Mouse (Mus musculus): Measurements from ENCODE around the gene Npas3. TPM values are rescaled to one million over a fixed set of nuclear protein-coding genes. Genes with fewer than 3 reads are reported as not detected.

Npas3 gene
- polyA plus RNA-seq, 1 experiment from 2014 or later = 25.0 TPM

GRCm38 (mm10) chr12:53621271-53621670 lies 372.8 kb downstream of the Npas3 start:
- H3K27me3 ChIP-seq = no peaks in the 10 kb centered on the region
- H3K27ac ChIP-seq = no peak overlapping the region
- no peaks in the 10 kb centered on the region for H3K36me3 ChIP-seq
- H3K9me3 ChIP-seq = no peaks in the 10 kb centered on the region
- H3K4me2 ChIP-seq = no peak overlapping the region
- no peak overlapping the region for H3K9ac ChIP-seq
- no peak overlapping the region for H3K4me3 ChIP-seq
- no peak for ATAC-seq (ENCODE audit: low FRiP score)
- peaks cover 27% of the 10 kb centered on the region for H3K4me1 ChIP-seq (replicated peaks)
- WGBS = 40% methylated on average over 7 of the region's 7 CpGs

- no peaks in the 10 kb centered on the region for H3K27me3 ChIP-seq
- no peak overlapping the region for H3K4me3 ChIP-seq
- H3K9ac ChIP-seq = no peak overlapping the region
- H3K9me3 ChIP-seq = no peaks in the 10 kb centered on the region
- no peak for ATAC-seq (ENCODE audit: low FRiP score)
- peaks cover 27% of the 10 kb centered on the region for H3K4me1 ChIP-seq (replicated peaks)
- H3K4me2 ChIP-seq = no peak overlapping the region
- 21% methylated on average over 9 of the region's 9 CpGs for WGBS
- peak overlapping the region; percentile 10; the same call in 1 of the 2 replicates for H3K27ac ChIP-seq
- H3K36me3 ChIP-seq = no peaks in the 10 kb centered on the region
Observed at GRCm38 (mm10) chr12:53623793-53624192, 375.3 kb downstream of the Npas3 start.

GRCm38 (mm10) chr12:53624379-53625021 lies 376.0 kb downstream of the Npas3 start:
- 50% methylated on average over 11 of the region's 11 CpGs for WGBS
- Histone ChIP-seq H3K4me2 (no peak overlapping the region), H3K27me3 (no peaks in the 10 kb centered on the region)

GRCm38 (mm10) chr12:53629483-53630120 lies 381.1 kb downstream of the Npas3 start:
- Histone ChIP-seq H3K9me3 (no peaks in the 10 kb centered on the region), H3K27me3 (no peaks in the 10 kb centered on the region), H3K4me3 (no peak overlapping the region), H3K9ac (no peak overlapping the region), H3K36me3 (no peaks in the 10 kb centered on the region), H3K27ac (0 out of 2 replicates have a peak overlapping the region, but pooled peaks have one; percentile 10), H3K4me2 (no peak overlapping the region), H3K4me1 (replicated peaks) (peaks cover 31% of the 10 kb centered on the region)
- 61% methylated on average over 8 of the region's 8 CpGs for WGBS
- no peak for ATAC-seq (ENCODE audit: low FRiP score)

More at GRCm38 (mm10) chr12:53624379-53625021, 376.0 kb downstream of the Npas3 start:
- no peak for ATAC-seq (ENCODE audit: low FRiP score)
- no peak overlapping the region for H3K27ac ChIP-seq
- peaks cover 29% of the 10 kb centered on the region for H3K4me1 ChIP-seq (replicated peaks)
- H3K36me3 ChIP-seq = no peaks in the 10 kb centered on the region
- H3K9me3 ChIP-seq = no peaks in the 10 kb centered on the region
- H3K4me3 ChIP-seq = no peak overlapping the region
- H3K9ac ChIP-seq = no peak overlapping the region

- Histone ChIP-seq H3K27ac (peak overlapping the region; percentile 10; the same call in 1 of the 2 replicates), H3K9ac (no peak overlapping the region), H3K36me3 (no peaks in the 10 kb centered on the region), H3K4me2 (no peak overlapping the region), H3K4me3 (no peak overlapping the region), H3K9me3 (no peaks in the 10 kb centered on the region), H3K27me3 (no peaks in the 10 kb centered on the region), H3K4me1 (replicated peaks) (peaks cover 29% of the 10 kb centered on the region)
- no peak for ATAC-seq (ENCODE audit: low FRiP score)
- WGBS = 35% methylated on average over 1 of the region's 1 CpGs
Observed at GRCm38 (mm10) chr12:53630607-53631006, 382.1 kb downstream of the Npas3 start.

- no peak for ATAC-seq (ENCODE audit: low FRiP score)
- WGBS = 91% methylated on average over 4 of the region's 4 CpGs
Observed at GRCm38 (mm10) chr12:53631315-53632106, 383.0 kb downstream of the Npas3 start.

GRCm38 (mm10) chr12:53638571-53638970 lies 390.1 kb downstream of the Npas3 start:
- no peak overlapping the region for H3K4me2 ChIP-seq
- no peak overlapping the region for H3K9ac ChIP-seq
- H3K27ac ChIP-seq = no peak overlapping the region
- ATAC-seq (ENCODE audit: low FRiP score) = no peak
- H3K36me3 ChIP-seq = no peaks in the 10 kb centered on the region
- no peaks in the 10 kb centered on the region for H3K9me3 ChIP-seq
- H3K27me3 ChIP-seq = no peaks in the 10 kb centered on the region
- no peak overlapping the region for H3K4me3 ChIP-seq
- H3K4me1 ChIP-seq (replicated peaks) = peaks cover 4% of the 10 kb centered on the region; the same call in 1 of the 2 replicates

More at GRCm38 (mm10) chr12:53631315-53632106, 383.0 kb downstream of the Npas3 start:
- H3K36me3 ChIP-seq = no peaks in the 10 kb centered on the region
- no peak overlapping the region for H3K9ac ChIP-seq
- H3K27me3 ChIP-seq = no peaks in the 10 kb centered on the region
- H3K4me2 ChIP-seq = no peak overlapping the region
- no peaks in the 10 kb centered on the region for H3K9me3 ChIP-seq
- no peak overlapping the region for H3K4me3 ChIP-seq
- H3K27ac ChIP-seq = no peak overlapping the region
- H3K4me1 ChIP-seq (replicated peaks) = peaks cover 29% of the 10 kb centered on the region

- Histone ChIP-seq H3K9me3 (no peaks in the 10 kb centered on the region), H3K36me3 (no peaks in the 10 kb centered on the region), H3K4me2 (no peak overlapping the region), H3K4me1 (replicated peaks) (peaks cover 4% of the 10 kb centered on the region), H3K9ac (no peak overlapping the region), H3K27ac (no peak overlapping the region), H3K27me3 (no peaks in the 10 kb centered on the region), H3K4me3 (no peak overlapping the region)
- ATAC-seq (ENCODE audit: low FRiP score) = no peak
- 50% methylated on average over 2 of the region's 2 CpGs for WGBS
Observed at GRCm38 (mm10) chr12:53647282-53647681, 398.8 kb downstream of the Npas3 start.

GRCm38 (mm10) chr12:53656301-53656700 lies 407.8 kb downstream of the Npas3 start:
- WGBS = 71% methylated on average over 6 of the region's 6 CpGs
- ATAC-seq (ENCODE audit: low FRiP score) = no peak
- no peaks in the 10 kb centered on the region for H3K9me3 ChIP-seq

GRCm38 (mm10) chr12:53664084-53664483 lies 415.6 kb downstream of the Npas3 start:
- no peak for ATAC-seq (ENCODE audit: low FRiP score)
- Histone ChIP-seq H3K36me3 (no peaks in the 10 kb centered on the region), H3K9ac (no peak overlapping the region), H3K9me3 (no peaks in the 10 kb centered on the region), H3K27me3 (no peaks in the 10 kb centered on the region), H3K4me2 (no peak overlapping the region), H3K4me3 (no peak overlapping the region), H3K27ac (no peak overlapping the region), H3K4me1 (replicated peaks) (peaks cover 11% of the 10 kb centered on the region)
- WGBS = 21% methylated on average over 5 of the region's 5 CpGs

More at GRCm38 (mm10) chr12:53656301-53656700, 407.8 kb downstream of the Npas3 start:
- peaks cover 24% of the 10 kb centered on the region for H3K4me1 ChIP-seq (replicated peaks)
- H3K36me3 ChIP-seq = no peaks in the 10 kb centered on the region
- H3K4me3 ChIP-seq = no peak overlapping the region
- no peaks in the 10 kb centered on the region for H3K27me3 ChIP-seq
- H3K4me2 ChIP-seq = no peak overlapping the region
- no peak overlapping the region for H3K27ac ChIP-seq
- H3K9ac ChIP-seq = no peak overlapping the region

- no peak overlapping the region for H3K4me2 ChIP-seq
- H3K4me1 ChIP-seq (replicated peaks) = no peaks in the 10 kb centered on the region
- H3K9ac ChIP-seq = no peak overlapping the region
- no peaks in the 10 kb centered on the region for H3K36me3 ChIP-seq
- no peaks in the 10 kb centered on the region for H3K9me3 ChIP-seq
- no peak overlapping the region for H3K4me3 ChIP-seq
- ATAC-seq (ENCODE audit: low FRiP score) = no peak
- no peak overlapping the region for H3K27ac ChIP-seq
- no peaks in the 10 kb centered on the region for H3K27me3 ChIP-seq
- 83% methylated on average over 2 of the region's 2 CpGs for WGBS
Observed at GRCm38 (mm10) chr12:53671846-53672245, 423.4 kb downstream of the Npas3 start.

- Histone ChIP-seq H3K27me3 (no peaks in the 10 kb centered on the region), H3K9me3 (no peaks in the 10 kb centered on the region), H3K9ac (no peak overlapping the region), H3K4me2 (no peak overlapping the region), H3K4me1 (replicated peaks) (0 out of 2 replicates have a peak, but pooled peaks cover 5% of the 10 kb centered on the region), H3K4me3 (no peak overlapping the region), H3K27ac (no peak overlapping the region), H3K36me3 (no peaks in the 10 kb centered on the region)
- WGBS = 70% methylated on average over 3 of the region's 3 CpGs
- no peak for ATAC-seq (ENCODE audit: low FRiP score)
Observed at GRCm38 (mm10) chr12:53677091-53677630, 428.7 kb downstream of the Npas3 start.
